Mouse (Mus musculus) forebrain, postnatal 0 days (tissue): ENCODE measurements around the gene Wdr64. TPM values are rescaled to one million over a fixed set of nuclear protein-coding genes. Genes with fewer than 3 reads are reported as not detected.

ENCODE experiments used
- ATAC-seq: fragments of 200-750 bp; cut with Nextera tagmentation; 2 replicates; pipeline ENCODE4 v1.8.0; 2017; ENCODE audit warnings: mild to moderate bottlenecking, moderate library complexity
- DNase-seq: peaks from one replicate; pipeline ENCODE4 v3.0.0-alpha.2; 2015
- H3K27ac ChIP-seq: fragments of 300-500 bp; sonication (generic); 2 replicates; pipeline ENCODE4 v1.5.1; 2014; ENCODE audit warnings: low read depth, mild to moderate bottlenecking, antibody characterized with exemption, low read length, moderate library complexity, mixed read lengths
- H3K27me3 ChIP-seq: fragments of 300-500 bp; sonication (generic); 2 replicates; pipeline ENCODE4 v1.6.1; 2014; ENCODE audit warnings: mild to moderate bottlenecking, low read length, mixed read lengths; ENCODE audit not compliant: insufficient read depth
- H3K36me3 ChIP-seq: fragments of 300-500 bp; sonication (generic); 2 replicates; pipeline ENCODE4 v1.6.1; 2014; ENCODE audit warnings: mild to moderate bottlenecking, moderate library complexity; ENCODE audit not compliant: insufficient read depth
- H3K4me1 ChIP-seq: fragments of 300-500 bp; sonication (generic); 2 replicates; pipeline ENCODE4 v1.6.1; 2014; ENCODE audit warnings: antibody characterized with exemption; ENCODE audit not compliant: insufficient read depth
- H3K4me2 ChIP-seq: fragments of 300-500 bp; sonication (generic); 2 replicates; pipeline ENCODE4 v1.6.1; 2014; ENCODE audit warnings: low read depth, mild to moderate bottlenecking, moderate library complexity
- H3K4me3 ChIP-seq: fragments of 300-500 bp; sonication (generic); 2 replicates; pipeline ENCODE4 v1.5.1; 2014; ENCODE audit warnings: low read depth, low read length, mixed read lengths
- H3K9ac ChIP-seq: fragments of 300-500 bp; sonication (generic); 2 replicates; pipeline ENCODE4 v1.6.1; 2014; ENCODE audit warnings: mild to moderate bottlenecking
- H3K9me3 ChIP-seq: fragments of 300-500 bp; sonication (generic); 2 replicates; pipeline ENCODE4 v1.6.1; 2016; ENCODE audit warnings: low read length
- CTCF ChIP-seq: sonication (generic); IDR thresholded peaks from 2 replicates; pipeline ENCODE4 v1.5.1; 2016; ENCODE audit warnings: antibody characterized with exemption, control low read depth, low read depth
- WGBS: fragments of 180-500 bp; shearing (Covaris S2); extraction: QIAGEN DNeasy Blood & Tissue Kit; methylation state at CpG from one replicate; pipeline ENCODE4 v1.1.7; 2014; 5-methylcytosine and 5-hydroxymethylcytosine counted together
- polyA plus RNA-seq: library from polyadenylated mRNA; unstranded; fragments of >200 nt; fragmentation: Nextera tagmentation; extraction: Ambion mirVana; gene quantifications from 2 replicates; pipeline ENCODE4 v1.2.1, GENCODE M21; 2015
- total RNA-seq: library from RNA; depleted of rRNA; stranded (reverse); fragments of >200 nt; gene quantifications from 2 replicates; pipeline ENCODE4 v1.2.3, GENCODE M21; 2014

Gene Wdr64
- total and polyA plus RNA-seq, 2 experiments from 2014 or later: not detected

- Histone ChIP-seq H3K27me3 (no peaks in the 10 kb centered on the region), H3K36me3 (no peaks in the 10 kb centered on the region), H3K27ac (no peak overlapping the region), H3K4me1 (no peaks in the 10 kb centered on the region), H3K9ac (no peak overlapping the region), H3K4me2 (no peak overlapping the region), H3K9me3 (no peaks in the 10 kb centered on the region), H3K4me3 (no peak overlapping the region)
- no peak for DNase-seq
- no peak for TF ChIP-seq CTCF
- WGBS: 73% methylated on average over 11 of the region's 11 CpGs
- ATAC-seq: no peak
Measured at GRCm38 (mm10) chr1:175712338-175712909, 14.0 kb downstream of the Wdr64 start.

- WGBS: 92% methylated on average over 9 of the region's 9 CpGs
- TF ChIP-seq CTCF: no peak
- DNase-seq (no peak), ATAC-seq (no peak)
- Histone ChIP-seq H3K4me2 (no peak overlapping the region), H3K4me3 (no peak overlapping the region), H3K9me3 (no peaks in the 10 kb centered on the region), H3K27me3 (no peaks in the 10 kb centered on the region), H3K9ac (no peak overlapping the region), H3K4me1 (no peaks in the 10 kb centered on the region), H3K36me3 (no peaks in the 10 kb centered on the region), H3K27ac (no peak overlapping the region)
Measured at GRCm38 (mm10) chr1:175716832-175717231, 18.4 kb downstream of the Wdr64 start.

GRCm38 (mm10) chr1:175725771-175726170 is 27.4 kb downstream of the Wdr64 start:
- no peak for TF ChIP-seq CTCF
- ATAC-seq (no peak), DNase-seq (no peak)
- no peaks in the 10 kb centered on the region for H3K27me3 ChIP-seq
- H3K27ac ChIP-seq: no peak overlapping the region
- H3K4me3 ChIP-seq: no peak overlapping the region
- H3K4me1 ChIP-seq: no peaks in the 10 kb centered on the region
- H3K9ac ChIP-seq: no peak overlapping the region
- H3K9me3 ChIP-seq: no peaks in the 10 kb centered on the region
- no peak overlapping the region for H3K4me2 ChIP-seq
- WGBS: 47% methylated on average over 7 of the region's 7 CpGs
- H3K36me3 ChIP-seq: no peaks in the 10 kb centered on the region

GRCm38 (mm10) chr1:175754576-175755364 is 56.4 kb downstream of the Wdr64 start:
- Histone ChIP-seq H3K9me3 (no peaks in the 10 kb centered on the region), H3K27me3 (no peaks in the 10 kb centered on the region), H3K9ac (no peak overlapping the region), H3K4me2 (no peak overlapping the region), H3K36me3 (no peaks in the 10 kb centered on the region), H3K4me1 (no peaks in the 10 kb centered on the region), H3K27ac (no peak overlapping the region), H3K4me3 (no peak overlapping the region)
- 66% methylated on average over 10 of the region's 10 CpGs for WGBS
- TF ChIP-seq CTCF: no peak
- ATAC-seq: peak; percentile 53
- peak; percentile 10 for DNase-seq

- no peaks in the 10 kb centered on the region for H3K36me3 ChIP-seq
- no peak overlapping the region for H3K4me2 ChIP-seq
- no peak overlapping the region for H3K4me3 ChIP-seq
- no peaks in the 10 kb centered on the region for H3K27me3 ChIP-seq
- no peaks in the 10 kb centered on the region for H3K4me1 ChIP-seq
- TF ChIP-seq CTCF: no peak
- H3K27ac ChIP-seq: no peak overlapping the region
- H3K9ac ChIP-seq: no peak overlapping the region
- WGBS: 88% methylated on average over 2 of the region's 2 CpGs
- H3K9me3 ChIP-seq: no peaks in the 10 kb centered on the region
- no peak for ATAC-seq
- DNase-seq: no peak
Measured at GRCm38 (mm10) chr1:175794668-175795067, 96.3 kb downstream of the Wdr64 start.

GRCm38 (mm10) chr1:175808356-175808755 is 110.0 kb downstream of the Wdr64 start:
- WGBS: 75% methylated on average over 5 of the region's 5 CpGs
- Histone ChIP-seq H3K27me3 (no peaks in the 10 kb centered on the region), H3K9ac (no peak overlapping the region), H3K4me2 (no peak overlapping the region), H3K9me3 (no peaks in the 10 kb centered on the region), H3K27ac (no peak overlapping the region), H3K4me3 (no peak overlapping the region), H3K4me1 (no peaks in the 10 kb centered on the region), H3K36me3 (no peaks in the 10 kb centered on the region)
- TF ChIP-seq CTCF: no peak
- ATAC-seq (no peak), DNase-seq (no peak)

- Histone ChIP-seq H3K4me2 (no peak overlapping the region), H3K27ac (no peak overlapping the region), H3K27me3 (no peaks in the 10 kb centered on the region), H3K4me1 (no peaks in the 10 kb centered on the region), H3K36me3 (no peaks in the 10 kb centered on the region), H3K9me3 (no peaks in the 10 kb centered on the region), H3K4me3 (no peak overlapping the region), H3K9ac (no peak overlapping the region)
- no peak for DNase-seq
- no peak for ATAC-seq
- 16% methylated on average over 1 of the region's 1 CpGs for WGBS
- no peak for TF ChIP-seq CTCF
Measured at GRCm38 (mm10) chr1:175811625-175812024, 113.2 kb downstream of the Wdr64 start.
